Mouse (Mus musculus) regulatory T cell (primary cell): ENCODE data around the gene Epha4.

Source experiments
- in situ Hi-C: fragments of 300-600 bp; cut with MboI, MseI; formaldehyde crosslinking; loops from one replicate; pipeline ENCODE4 v1.15.1; 2025; ENCODE audit warnings: high pct_unique_total_duplicates

The Epha4 gene

GRCm38 (mm10) chr1:77410153-77410552 lies 104.7 kb downstream of the Epha4 start:
- in situ Hi-C loops: no loop called here

DNA sequence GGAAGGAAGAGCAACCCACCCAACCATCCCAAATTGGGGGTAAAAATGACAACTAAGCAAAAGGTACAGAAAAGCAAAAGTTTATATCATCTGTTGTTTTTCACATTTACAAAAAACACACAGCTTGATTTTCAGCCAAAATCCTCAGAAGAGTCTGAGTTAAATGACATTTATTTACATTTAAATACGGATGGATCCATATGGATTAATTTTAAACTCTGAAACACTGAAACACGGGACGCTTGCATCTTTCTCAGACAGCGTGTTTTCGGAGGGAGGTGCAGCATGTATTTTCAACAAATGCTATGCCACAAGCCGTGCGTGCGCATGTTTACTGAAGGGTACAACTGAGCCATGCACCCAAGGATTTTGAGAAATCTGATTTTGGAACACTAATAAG lies 105.4 kb downstream of the Epha4 start:
- in situ Hi-C loops: no loop called here

DNA sequence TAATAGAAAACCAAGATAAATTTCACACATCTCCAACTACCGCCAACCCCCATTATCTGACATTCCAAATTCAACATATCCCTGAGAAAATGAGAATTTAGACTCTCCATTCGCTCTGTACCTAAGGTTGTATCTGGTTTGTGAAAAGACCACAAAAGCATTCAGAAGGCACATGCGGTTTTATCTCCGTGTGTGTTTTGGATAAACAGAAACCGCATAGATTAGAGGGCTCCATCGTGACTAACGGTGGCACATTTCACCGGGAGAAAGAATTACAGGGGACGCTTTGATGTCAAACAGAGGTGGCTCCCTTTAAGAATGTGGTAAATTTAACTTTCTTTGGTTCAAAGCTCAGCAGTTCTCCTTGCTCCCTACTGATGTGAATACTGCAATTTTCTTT lies 107.5 kb downstream of the Epha4 start:
- in situ Hi-C loops: no loop called here

DNA sequence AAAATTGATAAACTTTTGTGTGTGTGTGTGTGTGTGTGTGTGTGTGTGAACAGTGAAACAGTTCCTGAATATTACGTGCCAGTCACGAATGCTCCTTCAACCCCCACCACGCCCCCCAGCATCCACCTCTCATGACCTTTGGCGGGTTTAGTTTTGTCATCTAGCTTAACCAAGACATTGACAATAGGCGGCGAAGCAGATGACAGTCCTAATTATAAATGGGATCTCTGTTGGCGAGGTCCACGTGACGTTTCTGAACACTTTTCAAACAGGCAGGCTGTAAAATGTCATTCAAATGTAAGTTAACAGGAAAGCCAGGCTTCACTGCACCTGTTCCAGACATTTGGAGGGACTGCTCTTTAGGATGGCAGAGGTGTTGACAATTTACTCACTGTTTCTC lies 108.3 kb downstream of the Epha4 start:
- in situ Hi-C loops: no loop called here

DNA sequence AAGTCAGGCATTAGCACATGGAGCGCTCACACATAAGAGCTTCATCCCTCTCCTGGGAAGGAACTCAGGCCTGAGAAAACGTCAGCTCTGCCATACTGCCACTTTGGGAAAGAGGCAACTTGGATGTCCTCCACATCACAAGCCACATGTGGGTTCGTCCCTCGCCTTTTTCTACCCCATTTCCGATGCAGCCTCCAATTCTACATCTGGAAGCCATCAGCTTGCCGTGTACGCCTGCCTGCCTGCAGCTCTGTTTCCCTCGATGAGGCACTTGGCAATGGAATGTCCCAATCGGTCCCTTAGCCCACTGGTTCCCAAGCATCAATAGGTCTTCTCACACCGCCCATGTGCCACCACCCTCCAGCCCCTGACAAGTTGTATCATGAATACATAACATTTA lies 110.4 kb downstream of the Epha4 start:
- in situ Hi-C loops: no loop called here

DNA sequence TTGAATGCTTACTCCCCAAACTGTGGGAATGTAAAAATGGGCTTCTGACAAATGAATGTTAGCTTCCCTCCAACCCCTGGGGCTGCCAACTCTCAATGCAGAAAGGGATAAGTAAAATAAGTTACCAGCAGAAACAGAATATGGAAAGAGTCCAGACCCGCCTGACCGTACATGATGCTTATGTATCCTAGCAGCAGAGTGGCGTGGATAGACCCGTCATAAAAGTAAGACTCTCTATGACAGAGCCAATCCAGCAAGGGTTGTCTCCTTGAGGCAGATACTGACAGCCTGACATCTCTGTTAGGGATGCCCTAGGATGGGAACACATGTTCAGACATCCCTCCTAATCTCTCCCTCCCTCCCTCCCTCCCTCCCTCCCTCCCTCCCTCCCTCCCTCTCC lies 111.9 kb downstream of the Epha4 start:
- in situ Hi-C loops: no loop called here

- in situ Hi-C loops: no loop called here
These were observed 113.4 kb downstream of the Epha4 start for GRCm38 (mm10) chr1:77401465-77401864.

- in situ Hi-C loops: no loop called here
These were observed 123.3 kb downstream of the Epha4 start for GRCm38 (mm10) chr1:77391590-77391989.

DNA sequence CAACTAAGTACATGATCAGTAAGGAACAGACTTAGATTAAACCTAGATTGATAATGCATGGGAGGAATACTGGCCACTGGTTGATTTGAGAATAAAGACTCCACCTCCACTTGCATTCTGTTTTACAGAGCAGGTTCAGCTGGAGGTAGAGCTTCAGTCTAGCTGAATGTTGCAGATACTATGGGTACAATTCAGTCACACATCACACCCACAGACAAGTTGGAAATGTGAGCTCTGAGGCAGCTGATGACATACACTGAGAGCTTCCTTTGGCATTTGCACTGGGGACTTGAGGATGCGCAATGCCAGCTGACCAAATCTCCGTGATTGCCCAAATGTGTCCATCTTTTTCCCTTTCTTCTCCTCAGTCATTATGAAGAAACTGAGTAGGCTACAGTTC lies 125.8 kb downstream of the Epha4 start:
- in situ Hi-C loops: no loop called here

- in situ Hi-C loops: no loop called here
These were observed 126.3 kb downstream of the Epha4 start for GRCm38 (mm10) chr1:77388556-77388955.

DNA sequence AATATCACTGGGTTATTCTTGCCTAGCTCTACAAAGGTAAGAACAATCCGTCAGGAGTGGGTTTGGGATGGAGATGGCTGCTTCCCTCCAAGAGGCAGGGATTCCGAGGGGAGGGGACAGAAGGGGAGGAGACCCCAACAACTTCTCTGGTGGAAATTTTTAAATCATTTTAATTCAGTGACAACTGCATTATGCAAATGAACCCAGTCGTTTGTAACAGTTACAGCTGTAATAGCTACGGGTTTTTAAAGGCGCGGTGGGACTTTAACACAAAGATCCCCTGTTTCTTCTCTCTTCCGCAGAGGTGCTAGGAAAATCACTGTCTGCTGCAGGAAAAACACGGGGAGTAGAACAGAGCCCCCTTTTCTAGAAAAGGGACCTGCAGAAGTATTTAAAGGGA lies 129.3 kb downstream of the Epha4 start:
- in situ Hi-C loops: no loop called here

DNA sequence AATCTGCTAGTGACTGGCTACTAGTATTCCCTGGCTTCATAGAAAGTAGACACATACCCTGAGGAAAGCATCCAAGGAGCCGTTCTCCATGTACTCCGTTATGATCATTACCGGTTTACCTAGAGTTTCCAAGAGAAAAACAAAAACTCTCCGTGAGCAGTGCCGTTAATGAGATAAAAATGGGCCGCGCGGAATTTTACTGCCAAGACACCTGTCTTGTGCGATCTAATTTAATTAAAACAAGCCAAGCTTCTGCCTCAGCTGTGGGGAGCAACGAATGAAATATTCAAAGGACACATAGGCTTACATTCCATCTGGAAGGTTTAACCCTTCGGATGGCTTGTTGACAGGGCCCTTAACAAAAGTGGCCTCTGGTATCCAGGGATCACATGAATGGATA lies 131.4 kb downstream of the Epha4 start:
- in situ Hi-C loops: no loop called here

- in situ Hi-C loops: loop anchor here (10.0 kb wide), 1 partner anchor 1377 kb away; no protein-coding TSS in a partner anchor
These were observed 137.3 kb downstream of the Epha4 start for GRCm38 (mm10) chr1:77377550-77377980.

DNA sequence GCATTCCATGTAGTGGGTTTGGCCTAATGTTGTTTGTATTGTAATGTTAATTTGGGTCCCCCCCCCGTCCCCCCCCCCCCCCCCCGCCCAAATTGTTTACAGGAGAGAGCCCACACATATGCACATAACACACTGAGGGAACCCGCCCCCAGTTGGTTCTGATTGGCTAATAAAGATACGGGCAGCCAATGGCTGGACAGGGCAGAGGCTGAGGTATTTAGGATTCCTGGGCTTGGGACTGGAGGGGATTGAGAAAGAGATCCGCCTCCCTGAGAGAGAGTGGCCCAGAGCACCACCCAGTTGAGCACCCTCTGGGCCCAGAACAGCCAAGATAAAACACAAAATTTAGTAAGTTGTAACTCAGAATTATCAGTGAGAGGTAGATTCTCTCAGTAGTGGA lies 140.8 kb downstream of the Epha4 start:
- in situ Hi-C loops: loop anchor here (10.0 kb wide), 1 partner anchor 1381 kb away; no protein-coding TSS in a partner anchor

GRCm38 (mm10) chr1:77370921-77371320 lies 144.0 kb downstream of the Epha4 start:
- in situ Hi-C loops: loop anchor here (10.0 kb wide), 1 partner anchor 1384 kb away; no protein-coding TSS in a partner anchor

GRCm38 (mm10) chr1:77369255-77369837 lies 145.5 kb downstream of the Epha4 start:
- in situ Hi-C loops: no loop called here

DNA sequence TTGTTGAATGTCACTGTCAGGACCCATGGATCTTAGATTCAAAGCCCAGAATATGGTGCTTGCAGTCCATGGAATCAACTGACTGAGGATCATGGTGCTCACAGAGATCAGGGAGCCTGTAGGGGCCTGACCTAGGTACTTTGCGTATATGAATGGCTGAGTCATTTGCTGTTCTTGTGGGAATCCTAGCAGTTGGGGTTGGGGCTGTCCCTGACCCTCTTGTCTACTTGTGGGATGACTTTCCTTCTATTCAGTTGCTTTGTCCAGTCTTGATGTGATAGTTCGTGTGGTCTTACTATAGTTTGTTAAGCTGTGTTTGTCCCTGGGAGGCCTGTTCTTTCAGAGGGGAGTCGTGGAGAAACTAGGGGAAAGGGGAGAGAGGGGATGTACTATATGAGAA lies 149.0 kb downstream of the Epha4 start:
- in situ Hi-C loops: no loop called here

DNA sequence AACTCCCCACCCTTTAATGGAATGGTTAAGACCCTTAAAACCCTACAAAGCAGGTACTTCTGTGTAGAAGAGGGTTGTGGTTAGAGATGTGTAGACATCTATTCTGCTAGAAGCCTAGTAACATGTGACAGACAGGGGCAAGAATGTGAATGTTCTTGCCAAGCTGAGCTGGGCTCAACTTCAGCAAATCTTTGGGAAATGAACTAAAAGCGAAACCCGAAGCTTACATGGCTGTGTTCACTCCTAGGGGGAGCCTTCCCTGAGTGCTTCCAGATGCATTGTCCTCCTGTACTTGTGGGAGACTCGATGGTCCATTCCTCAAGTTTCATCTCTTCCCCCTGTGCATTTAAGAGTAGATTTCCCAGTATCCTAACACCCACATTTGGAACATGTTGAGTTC lies 150.3 kb downstream of the Epha4 start:
- in situ Hi-C loops: no loop called here

DNA sequence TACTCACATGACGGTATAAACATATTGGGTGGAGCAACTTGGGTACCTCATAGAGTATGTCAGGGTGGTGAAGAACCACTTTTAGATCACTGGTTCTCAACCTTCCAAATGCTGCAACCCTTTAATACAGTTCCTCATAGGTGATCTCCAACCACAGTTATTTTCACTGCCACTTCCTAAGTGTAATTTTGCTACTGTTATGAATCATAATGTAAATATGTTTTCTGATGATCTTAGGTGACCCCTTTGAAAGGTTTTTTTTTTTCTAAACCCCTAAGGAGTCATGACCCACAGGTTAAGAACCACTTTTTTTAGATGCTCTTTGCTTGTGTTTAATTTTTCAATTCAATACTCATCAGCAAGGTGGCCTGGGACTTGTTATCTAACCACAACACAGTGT lies 151.0 kb downstream of the Epha4 start:
- in situ Hi-C loops: no loop called here

GRCm38 (mm10) chr1:77346459-77346858 lies 168.4 kb downstream of the Epha4 start:
- in situ Hi-C loops: no loop called here

GRCm38 (mm10) chr1:77343792-77344191 lies 171.1 kb downstream of the Epha4 start:
- in situ Hi-C loops: no loop called here

GRCm38 (mm10) chr1:77339701-77340100 lies 175.2 kb downstream of the Epha4 start:
- in situ Hi-C loops: loop anchor here (10.0 kb wide), 1 partner anchor 1485 kb away; no protein-coding TSS in a partner anchor

GRCm38 (mm10) chr1:77338346-77338745 lies 176.5 kb downstream of the Epha4 start:
- in situ Hi-C loops: loop anchor here (10.0 kb wide), 1 partner anchor 1484 kb away; no protein-coding TSS in a partner anchor

DNA sequence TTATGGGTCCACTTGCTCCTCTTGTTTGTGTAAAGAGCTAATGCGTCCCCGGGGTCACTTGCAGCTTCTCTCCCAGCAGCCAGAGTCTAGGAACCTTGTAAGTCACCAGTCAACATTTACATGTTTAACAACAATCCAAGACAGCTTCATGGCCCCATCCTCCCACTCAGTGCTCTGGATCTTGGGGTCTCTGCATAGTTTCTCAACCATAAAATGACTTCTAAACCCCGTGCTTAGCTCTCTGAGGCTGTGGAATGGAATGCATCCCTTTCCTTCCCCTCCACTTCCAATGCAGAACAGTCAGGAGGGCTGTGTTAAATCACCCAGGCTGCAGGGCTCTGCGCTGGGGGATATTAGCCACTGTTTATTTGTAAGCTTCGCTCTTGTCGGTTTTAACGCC lies 178.0 kb downstream of the Epha4 start:
- in situ Hi-C loops: loop anchor here (10.0 kb wide), 1 partner anchor 1482 kb away; no protein-coding TSS in a partner anchor
